Mouse (Mus musculus) embryonic facial prominence, embryonic 11.5 days (tissue): Measurements from ENCODE around the gene Yif1a. TPM values are rescaled to one million over a fixed set of nuclear protein-coding genes. Genes with fewer than 3 reads are reported as not detected.

Experiments used
- ATAC-seq: fragments of 200-750 bp; cut with Nextera tagmentation; replicated peaks from 2 replicates; pipeline ENCODE4 v1.8.0; 2017; ENCODE audit warnings: low read depth; ENCODE audit not compliant: insufficient number of reproducible peaks, low FRiP score, low TSS enrichment
- DNase-seq: peaks from one replicate; pipeline ENCODE4 v3.0.0-alpha.2; 2015; ENCODE audit warnings: low spot score
- H3K27ac ChIP-seq: fragments of 300-500 bp; sonication (generic); replicated peaks from 2 replicates; pipeline ENCODE4 v1.5.1; 2014; ENCODE audit warnings: mild to moderate bottlenecking, low read depth, low read length, control low read depth
- H3K27me3 ChIP-seq: fragments of 300-500 bp; sonication (generic); 2 replicates; pipeline ENCODE4 v1.6.1; 2014; ENCODE audit warnings: mild to moderate bottlenecking, low read length, moderate library complexity, mixed read lengths; ENCODE audit not compliant: control insufficient read depth, insufficient read depth
- H3K36me3 ChIP-seq: fragments of 300-500 bp; sonication (generic); replicated peaks from 2 replicates; pipeline ENCODE4 v1.6.1; 2014; ENCODE audit warnings: low read depth, mild to moderate bottlenecking, low read length, moderate library complexity, mixed read lengths; ENCODE audit not compliant: control insufficient read depth, insufficient read depth
- H3K4me1 ChIP-seq: fragments of 300-500 bp; sonication (generic); 2 replicates; pipeline ENCODE4 v1.6.1; 2014; ENCODE audit warnings: low read length, mixed read lengths; ENCODE audit not compliant: control insufficient read depth, insufficient read depth
- H3K4me2 ChIP-seq: fragments of 300-500 bp; sonication (generic); 2 replicates; pipeline ENCODE4 v1.6.1; 2014; ENCODE audit warnings: low read depth, mild to moderate bottlenecking, control low read depth, low read length, moderate library complexity
- H3K4me3 ChIP-seq: fragments of 300-500 bp; sonication (generic); 2 replicates; pipeline ENCODE4 v1.5.1; 2014; ENCODE audit warnings: low read depth, low read length, control low read depth
- H3K9ac ChIP-seq: fragments of 300-500 bp; sonication (generic); replicated peaks from 2 replicates; pipeline ENCODE4 v1.6.1; 2014; ENCODE audit warnings: mild to moderate bottlenecking, control low read depth, low read length
- H3K9me3 ChIP-seq: fragments of 300-500 bp; sonication (generic); replicated peaks from 2 replicates; pipeline ENCODE4 v1.6.1; 2016; ENCODE audit warnings: mild to moderate bottlenecking, low read length, inconsistent platforms, mixed read lengths; ENCODE audit not compliant: control insufficient read depth
- WGBS: fragments of 180-500 bp; shearing (Covaris S2); extraction: QIAGEN DNeasy Blood & Tissue Kit; methylation state at CpG from one replicate; pipeline ENCODE4 v1.1.7; 2014; 5-methylcytosine and 5-hydroxymethylcytosine counted together
- polyA plus RNA-seq: library from polyadenylated mRNA; unstranded; fragments of >200 nt; fragmentation: Nextera tagmentation; extraction: Ambion mirVana; gene quantifications from 2 replicates; pipeline ENCODE4 v1.2.1, GENCODE M21; 2014

Yif1a gene
- polyA plus RNA-seq, 1 experiment from 2014 or later = 62.8 TPM

DNA sequence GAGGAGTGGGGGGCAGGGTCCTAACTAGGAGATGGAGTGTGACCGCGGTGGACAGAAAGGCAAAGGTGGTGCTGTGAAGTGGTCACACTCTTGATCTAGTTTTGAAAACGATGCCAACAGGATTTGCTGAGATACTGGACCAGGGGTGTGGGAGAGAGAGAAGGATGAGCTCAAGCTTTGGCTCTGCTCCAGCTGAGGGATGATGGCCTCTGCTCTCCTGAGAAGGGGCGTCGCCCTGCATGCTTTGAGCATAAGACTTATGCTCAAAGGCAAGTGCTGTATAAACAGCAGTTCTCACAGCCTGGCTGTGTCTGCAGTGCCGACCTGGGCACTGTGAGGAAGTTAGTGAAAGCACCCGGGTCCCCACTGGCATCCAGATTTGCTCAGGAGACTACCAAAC, 23.2 kb upstream of the Yif1a start:
- Histone ChIP-seq H3K36me3 (no peaks in the 10 kb centered on the region), H3K4me3 (no peak overlapping the region), H3K9ac (no peak overlapping the region), H3K9me3 (no peaks in the 10 kb centered on the region), H3K27me3 (peaks cover 3% of the 10 kb centered on the region), H3K4me1 (peaks cover 16% of the 10 kb centered on the region), H3K4me2 (no peak overlapping the region), H3K27ac (no peak overlapping the region)
- DNase-seq (no peak), ATAC-seq (no peak)
- WGBS = 73% methylated on average over 7 of the region's 7 CpGs

- Histone ChIP-seq H3K27ac (peak overlapping the region; percentile 75), H3K36me3 (no peaks in the 10 kb centered on the region), H3K4me1 (peaks cover 20% of the 10 kb centered on the region), H3K9me3 (no peaks in the 10 kb centered on the region), H3K27me3 (peaks cover 3% of the 10 kb centered on the region), H3K9ac (peak overlapping the region; percentile 73), H3K4me2 (peak overlapping the region; percentile 97), H3K4me3 (peak overlapping the region; percentile 60)
- WGBS = 5% methylated on average over 15 of the region's 15 CpGs
- no peak for DNase-seq
- ATAC-seq = no peak
These were observed 21.1 kb upstream of the Yif1a start for GRCm38 (mm10) chr19:5067040-5067799.

- Histone ChIP-seq H3K27ac (peak within 1 kb of the TSS; percentile 75), H3K36me3 (no peaks in the 10 kb centered on the region), H3K9me3 (no peaks in the 10 kb centered on the region), H3K27me3 (peaks cover 3% of the 10 kb centered on the region), H3K4me1 (peaks cover 20% of the 10 kb centered on the region), H3K4me3 (peak within 1 kb of the TSS; percentile 60), H3K9ac (peak within 1 kb of the TSS; percentile 73), H3K4me2 (peak within 1 kb of the TSS; percentile 97)
- DNase-seq (peak; percentile 87), ATAC-seq (peak; percentile 41)
- WGBS = under 1% methylated on average over 50 of the region's 56 CpGs
These were observed 20.3 kb upstream of the Yif1a start, which contains the start of gene Cd248 for GRCm38 (mm10) chr19:5067867-5068569. Gene Cd248 (plus strand): TSS chr19:5068078.

DNA sequence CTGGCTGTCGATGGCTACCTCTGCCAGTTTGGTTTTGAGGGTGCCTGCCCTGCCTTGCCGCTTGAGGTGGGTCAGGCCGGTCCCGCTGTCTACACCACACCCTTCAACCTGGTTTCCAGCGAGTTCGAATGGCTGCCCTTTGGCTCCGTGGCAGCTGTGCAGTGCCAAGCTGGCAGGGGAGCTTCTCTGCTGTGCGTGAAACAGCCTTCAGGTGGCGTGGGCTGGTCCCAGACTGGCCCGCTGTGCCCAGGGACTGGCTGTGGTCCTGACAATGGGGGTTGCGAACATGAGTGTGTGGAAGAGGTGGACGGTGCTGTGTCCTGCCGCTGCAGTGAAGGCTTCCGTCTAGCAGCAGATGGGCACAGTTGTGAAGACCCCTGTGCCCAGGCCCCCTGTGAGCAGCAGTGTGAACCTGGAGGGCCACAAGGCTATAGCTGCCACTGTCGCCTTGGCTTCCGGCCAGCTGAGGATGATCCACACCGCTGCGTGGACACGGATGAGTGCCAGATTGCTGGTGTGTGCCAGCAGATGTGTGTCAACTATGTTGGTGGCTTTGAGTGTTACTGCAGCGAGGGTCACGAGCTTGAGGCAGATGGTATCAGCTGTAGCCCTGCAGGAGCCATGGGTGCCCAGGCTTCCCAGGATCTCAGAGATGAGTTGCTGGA, 19.6 kb upstream of the Yif1a start:
- Histone ChIP-seq H3K4me3 (peak overlapping the region; percentile 60), H3K9me3 (no peaks in the 10 kb centered on the region), H3K36me3 (no peaks in the 10 kb centered on the region), H3K4me1 (peaks cover 20% of the 10 kb centered on the region), H3K27ac (peak overlapping the region; percentile 75), H3K27me3 (peaks cover 3% of the 10 kb centered on the region), H3K9ac (peak overlapping the region; percentile 73), H3K4me2 (peak overlapping the region; percentile 97)
- DNase-seq = no peak
- 39% methylated on average over 21 of the region's 21 CpGs for WGBS
- ATAC-seq = no peak

DNA sequence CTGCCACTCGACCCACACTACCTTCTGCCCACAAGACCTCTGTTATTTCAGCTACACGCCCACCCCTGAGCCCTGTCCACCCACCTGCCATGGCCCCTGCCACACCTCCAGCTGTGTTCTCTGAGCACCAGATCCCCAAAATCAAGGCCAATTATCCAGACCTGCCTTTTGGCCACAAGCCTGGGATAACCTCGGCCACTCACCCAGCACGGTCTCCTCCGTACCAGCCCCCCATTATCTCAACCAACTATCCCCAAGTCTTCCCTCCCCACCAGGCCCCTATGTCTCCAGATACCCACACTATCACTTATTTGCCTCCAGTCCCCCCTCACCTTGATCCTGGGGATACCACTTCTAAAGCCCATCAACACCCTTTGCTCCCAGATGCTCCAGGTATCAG, 18.9 kb upstream of the Yif1a start:
- no peak for DNase-seq
- Histone ChIP-seq H3K4me1 (peaks cover 20% of the 10 kb centered on the region), H3K9ac (no peak overlapping the region), H3K4me2 (peak overlapping the region; percentile 97), H3K4me3 (0 out of 2 replicates have a peak overlapping the region, but pooled peaks have one; percentile 60), H3K36me3 (no peaks in the 10 kb centered on the region), H3K9me3 (no peaks in the 10 kb centered on the region), H3K27ac (no peak overlapping the region), H3K27me3 (peaks cover 3% of the 10 kb centered on the region)
- 79% methylated on average over 5 of the region's 5 CpGs for WGBS
- no peak for ATAC-seq

DNA sequence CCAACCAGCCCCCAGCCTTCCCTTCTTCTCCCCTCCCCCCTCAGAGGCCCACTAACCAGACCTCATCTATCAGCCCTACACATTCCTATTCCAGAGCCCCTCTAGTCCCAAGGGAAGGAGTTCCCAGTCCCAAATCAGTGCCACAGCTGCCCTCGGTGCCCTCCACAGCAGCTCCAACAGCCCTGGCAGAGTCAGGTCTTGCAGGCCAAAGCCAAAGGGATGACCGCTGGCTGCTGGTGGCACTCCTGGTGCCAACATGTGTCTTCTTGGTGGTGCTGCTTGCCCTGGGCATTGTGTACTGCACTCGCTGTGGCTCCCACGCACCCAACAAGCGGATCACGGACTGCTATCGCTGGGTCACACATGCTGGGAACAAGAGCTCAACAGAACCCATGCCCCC, 18.4 kb upstream of the Yif1a start:
- H3K27ac ChIP-seq = peak overlapping the region; percentile 97
- DNase-seq (no peak), ATAC-seq (no peak)
- no peaks in the 10 kb centered on the region for H3K36me3 ChIP-seq
- H3K4me1 ChIP-seq = peaks cover 20% of the 10 kb centered on the region
- WGBS = 80% methylated on average over 7 of the region's 7 CpGs
- no peak overlapping the region for H3K4me3 ChIP-seq
- peak overlapping the region; percentile 97 for H3K4me2 ChIP-seq
- no peak overlapping the region; the same call in 1 of the 2 replicates for H3K9ac ChIP-seq
- H3K27me3 ChIP-seq = peaks cover 3% of the 10 kb centered on the region
- no peaks in the 10 kb centered on the region for H3K9me3 ChIP-seq

GRCm38 (mm10) chr19:5071077-5071476, 17.3 kb upstream of the Yif1a start:
- Histone ChIP-seq H3K4me2 (peak overlapping the region; percentile 97), H3K9ac (peak overlapping the region; percentile 62), H3K4me3 (peak overlapping the region; percentile 35), H3K9me3 (no peaks in the 10 kb centered on the region), H3K27ac (peak overlapping the region; percentile 97), H3K4me1 (peaks cover 20% of the 10 kb centered on the region), H3K36me3 (no peaks in the 10 kb centered on the region), H3K27me3 (peaks cover 3% of the 10 kb centered on the region)
- ATAC-seq (no peak; the same call in 1 of the 2 replicates), DNase-seq (no peak)
- 4% methylated on average over 11 of the region's 11 CpGs for WGBS
